Mouse (Mus musculus) neutrophil, adult 5-6 weeks (primary cell): ENCODE data around the gene Guca2b. TPM values are rescaled to one million over a fixed set of nuclear protein-coding genes. Genes with fewer than 3 reads are reported as not detected.
A peak's percentile ranks its signal among the peaks of the same experiment; 100 is the strongest.

Experiments
- ATAC-seq: fragments of 151-379, 151-347 bp; 2 replicates; pipeline ENCODE4 v1.8.0; 2017; ENCODE audit warnings: mild to moderate bottlenecking, moderate TSS enrichment; ENCODE audit not compliant: insufficient number of reproducible peaks, poor library complexity, low FRiP score, severe bottlenecking; ENCODE audit errors: extremely low read depth
- total RNA-seq: library from RNA; stranded (forward); fragments of 200-1000 nt; gene quantifications from 2 replicates; pipeline ENCODE4 v1.2.3, GENCODE M21; 2017

The Guca2b gene
- total RNA-seq, 1 experiment from 2014 or later: not detected

GRCm38 (mm10) chr4:119614078-119614477 lies 44.7 kb downstream of the Guca2b start:
- ATAC-seq: no peak

- peak; percentile 36; the same call in 1 of the 2 replicates for ATAC-seq
Measured at GRCm38 (mm10) chr4:119609488-119609887, 49.3 kb downstream of the Guca2b start.

Other genes starting within 250 kb of the Guca2b start
- 0.93 and 2.5 TPM in 2 replicates for gene Ccdc30, start 243.4 kb downstream of the Guca2b start, total RNA-seq
- gene Ppcs, start 236.5 kb downstream of the Guca2b start, total RNA-seq: 13.9 and 14.1 TPM in 2 replicates
- 0.25 TPM in 1 of 2 replicates, not detected in the other for gene Zmynd12, start 236.1 kb downstream of the Guca2b start, total RNA-seq
- gene Rimkla, start 166.3 kb downstream of the Guca2b start, total RNA-seq: 0.12 TPM in 2 replicates
- 37.7 and 49.2 TPM in 2 replicates for gene Foxj3, start 122.0 kb downstream of the Guca2b start, total RNA-seq
- 2.8 and 5.7 TPM in 2 replicates for gene Frg2f1, start 119.4 kb downstream of the Guca2b start, total RNA-seq
- not detected in 2 replicates for gene Guca2a, start 21.2 kb downstream of the Guca2b start, total RNA-seq
- gene Hivep3, start 74.8 kb upstream of the Guca2b start, total RNA-seq: 3.3 and 3.7 TPM in 2 replicates